Mouse (Mus musculus) lung, embryonic 16.5 days (tissue): ENCODE data around the gene Unc5cl. TPM values are rescaled to one million over a fixed set of nuclear protein-coding genes. Genes with fewer than 3 reads are reported as not detected.

Experiments used
- ATAC-seq: fragments of 200-750 bp; cut with Nextera tagmentation; 2 replicates; pipeline ENCODE4 v1.8.0; 2017; ENCODE audit warnings: low read depth, mild to moderate bottlenecking, moderate library complexity
- H3K27ac ChIP-seq: fragments of 300-500 bp; sonication (generic); 2 replicates; pipeline ENCODE4 v1.5.1; 2014; ENCODE audit warnings: mild to moderate bottlenecking, control low read depth, low read length
- H3K27me3 ChIP-seq: fragments of 300-500 bp; sonication (generic); 2 replicates; pipeline ENCODE4 v1.6.1; 2014; ENCODE audit warnings: low read depth, low read length, mixed read lengths; ENCODE audit not compliant: control insufficient read depth, insufficient read depth
- H3K36me3 ChIP-seq: fragments of 300-500 bp; sonication (generic); 2 replicates; pipeline ENCODE4 v1.6.1; 2014; ENCODE audit warnings: low read length; ENCODE audit not compliant: control insufficient read depth, insufficient read depth
- H3K4me1 ChIP-seq: fragments of 300-500 bp; sonication (generic); replicated peaks from 2 replicates; pipeline ENCODE4 v1.6.1; 2014; ENCODE audit warnings: low read length, mixed read lengths; ENCODE audit not compliant: control insufficient read depth, insufficient read depth
- H3K4me2 ChIP-seq: fragments of 300-500 bp; sonication (generic); 2 replicates; pipeline ENCODE4 v1.6.1; 2014; ENCODE audit warnings: low read depth, low read length, control low read depth
- H3K4me3 ChIP-seq: fragments of 300-500 bp; sonication (generic); 2 replicates; pipeline ENCODE4 v1.5.1; 2014; ENCODE audit warnings: mild to moderate bottlenecking, low read length, control low read depth
- H3K9ac ChIP-seq: fragments of 300-500 bp; sonication (generic); 2 replicates; pipeline ENCODE4 v1.6.1; 2014; ENCODE audit warnings: low read length, control low read depth
- H3K9me3 ChIP-seq: fragments of 300-500 bp; sonication (generic); 2 replicates; pipeline ENCODE4 v1.6.1; 2016; ENCODE audit warnings: low read length; ENCODE audit not compliant: control insufficient read depth
- WGBS: fragments of 180-500 bp; shearing (Covaris S2); extraction: QIAGEN DNeasy Blood & Tissue Kit; methylation state at CpG from one replicate; pipeline ENCODE4 v1.1.7; 2014; 5-methylcytosine and 5-hydroxymethylcytosine counted together
- polyA plus RNA-seq: library from polyadenylated mRNA; unstranded; fragments of >200 nt; fragmentation: Nextera tagmentation; extraction: Ambion mirVana; gene quantifications from 2 replicates; pipeline ENCODE4 v1.2.1, GENCODE M21; 2015

Gene Unc5cl
- polyA plus RNA-seq, 1 experiment from 2014 or later = 2.7 TPM

- H3K4me1 ChIP-seq = peaks cover 37% of the 10 kb centered on the region
- no peak for ATAC-seq
- H3K27ac ChIP-seq = no peak overlapping the region
- H3K36me3 ChIP-seq = no peaks in the 10 kb centered on the region
- no peak overlapping the region for H3K4me2 ChIP-seq
- no peaks in the 10 kb centered on the region for H3K9me3 ChIP-seq
- 66% methylated on average over 11 of the region's 11 CpGs for WGBS
- H3K4me3 ChIP-seq = no peak overlapping the region
- H3K9ac ChIP-seq = no peak overlapping the region
- no peaks in the 10 kb centered on the region for H3K27me3 ChIP-seq
Measured at GRCm38 (mm10) chr17:48427852-48428530, 26.7 kb upstream of the Unc5cl start.

- Histone ChIP-seq H3K4me1 (peaks cover 40% of the 10 kb centered on the region), H3K4me2 (0 out of 2 replicates have a peak overlapping the region, but pooled peaks have one; percentile 3), H3K4me3 (no peak overlapping the region), H3K36me3 (no peaks in the 10 kb centered on the region), H3K27ac (peak overlapping the region; percentile 35), H3K27me3 (no peaks in the 10 kb centered on the region), H3K9ac (no peak overlapping the region; the same call in 1 of the 2 replicates), H3K9me3 (no peaks in the 10 kb centered on the region)
- ATAC-seq = peak; percentile 26; the same call in 1 of the 2 replicates
- 19% methylated on average over 5 of the region's 5 CpGs for WGBS
Measured at GRCm38 (mm10) chr17:48430394-48430793, 24.3 kb upstream of the Unc5cl start.

GRCm38 (mm10) chr17:48431054-48431453, 23.6 kb upstream of the Unc5cl start:
- H3K4me3 ChIP-seq = no peak overlapping the region
- H3K4me1 ChIP-seq = peaks cover 34% of the 10 kb centered on the region

GRCm38 (mm10) chr17:48432158-48432980, 22.3 kb upstream of the Unc5cl start, which contains the start of gene Apobec2:
Gene Apobec2 (minus strand): TSS chr17:48432930.
- 0 out of 2 replicates have a peak within 1 kb of the TSS, but pooled peaks have one; percentile 15 for H3K27ac ChIP-seq
- H3K4me1 ChIP-seq = peaks cover 29% of the 10 kb centered on the region
- H3K9me3 ChIP-seq = no peaks in the 10 kb centered on the region
- H3K36me3 ChIP-seq = no peaks in the 10 kb centered on the region
- ATAC-seq = peak; percentile 44
- H3K4me3 ChIP-seq = no peak within 1 kb of the TSS
- H3K27me3 ChIP-seq = no peaks in the 10 kb centered on the region
- H3K9ac ChIP-seq = peak within 1 kb of the TSS; percentile 40; the same call in 1 of the 2 replicates
- no peak within 1 kb of the TSS for H3K4me2 ChIP-seq
- 47% methylated on average over 16 of the region's 16 CpGs for WGBS

More at GRCm38 (mm10) chr17:48431054-48431453, 23.6 kb upstream of the Unc5cl start:
- Histone ChIP-seq H3K27me3 (no peaks in the 10 kb centered on the region), H3K9ac (no peak overlapping the region), H3K9me3 (no peaks in the 10 kb centered on the region), H3K36me3 (no peaks in the 10 kb centered on the region), H3K4me2 (no peak overlapping the region), H3K27ac (no peak overlapping the region)
- WGBS = 69% methylated on average over 5 of the region's 5 CpGs
- no peak for ATAC-seq

GRCm38 (mm10) chr17:48433006-48433655, 21.6 kb upstream of the Unc5cl start:
- Histone ChIP-seq H3K36me3 (no peaks in the 10 kb centered on the region), H3K9ac (no peak overlapping the region), H3K27ac (no peak overlapping the region), H3K27me3 (no peaks in the 10 kb centered on the region), H3K4me2 (no peak overlapping the region), H3K4me3 (no peak overlapping the region), H3K4me1 (peaks cover 28% of the 10 kb centered on the region), H3K9me3 (no peaks in the 10 kb centered on the region)
- no peak for ATAC-seq
- WGBS = 67% methylated on average over 20 of the region's 20 CpGs

- H3K4me1 ChIP-seq = peaks cover 28% of the 10 kb centered on the region
- H3K27me3 ChIP-seq = no peaks in the 10 kb centered on the region
- no peak for ATAC-seq
- no peaks in the 10 kb centered on the region for H3K9me3 ChIP-seq
- H3K36me3 ChIP-seq = no peaks in the 10 kb centered on the region
- H3K4me3 ChIP-seq = no peak overlapping the region
- WGBS = 41% methylated on average over 6 of the region's 6 CpGs
- no peak overlapping the region for H3K27ac ChIP-seq
- H3K4me2 ChIP-seq = no peak overlapping the region
- no peak overlapping the region for H3K9ac ChIP-seq
Measured at GRCm38 (mm10) chr17:48433689-48434330, 20.9 kb upstream of the Unc5cl start.

GRCm38 (mm10) chr17:48434479-48434878, 20.2 kb upstream of the Unc5cl start:
- ATAC-seq = no peak
- no peak overlapping the region for H3K27ac ChIP-seq
- no peak overlapping the region for H3K4me2 ChIP-seq
- WGBS = 68% methylated on average over 5 of the region's 5 CpGs
- no peak overlapping the region for H3K9ac ChIP-seq
- no peaks in the 10 kb centered on the region for H3K36me3 ChIP-seq
- H3K4me1 ChIP-seq = peaks cover 28% of the 10 kb centered on the region
- no peaks in the 10 kb centered on the region for H3K9me3 ChIP-seq
- no peaks in the 10 kb centered on the region for H3K27me3 ChIP-seq
- H3K4me3 ChIP-seq = no peak overlapping the region

GRCm38 (mm10) chr17:48436487-48436886, 18.2 kb upstream of the Unc5cl start:
- no peaks in the 10 kb centered on the region for H3K27me3 ChIP-seq
- no peak overlapping the region for H3K4me2 ChIP-seq
- no peak overlapping the region for H3K4me3 ChIP-seq
- ATAC-seq = no peak
- H3K27ac ChIP-seq = peak overlapping the region; percentile 50; the same call in 1 of the 2 replicates
- H3K36me3 ChIP-seq = no peaks in the 10 kb centered on the region
- H3K9me3 ChIP-seq = no peaks in the 10 kb centered on the region
- peaks cover 17% of the 10 kb centered on the region for H3K4me1 ChIP-seq
- WGBS = 45% methylated on average over 1 of the region's 1 CpGs
- no peak overlapping the region for H3K9ac ChIP-seq
